Mouse (Mus musculus) left cerebral cortex, postnatal 36 days (tissue): ENCODE results near the gene Sost. TPM values are rescaled to one million over a fixed set of nuclear protein-coding genes. Genes with fewer than 3 reads are reported as not detected.

ENCODE experiments used
- DNase-seq, 2 experiments: peaks; one replicate each; pipeline ENCODE4 v3.0.0; 2021 to 2022; ENCODE audit warnings: low spot score in 2 of 2, mixed read lengths in 1 of 2
- intact Hi-C: fragments of 180-260 bp; cut with DNase I; formaldehyde crosslinking; loops from one replicate; pipeline ENCODE4 v1.15.1; 2025
- total RNA-seq, 2 experiments: library from RNA; stranded (reverse); gene quantifications; 2 replicates each; pipeline ENCODE4 v1.2.3; 2021

The Sost gene
- total RNA-seq, 2 experiments from 2014 or later: 0.15 TPM; not detected in 1

GRCm38 (mm10) chr11:101984054-101985025, 17.5 kb upstream of the Sost start, which contains the start of gene Cfap97d1:
Cfap97d1 (plus strand) TSS chr11:101984279.
- peak; percentile 92 to 93 for DNase-seq
- intact Hi-C loops: no loop called here

DNA sequence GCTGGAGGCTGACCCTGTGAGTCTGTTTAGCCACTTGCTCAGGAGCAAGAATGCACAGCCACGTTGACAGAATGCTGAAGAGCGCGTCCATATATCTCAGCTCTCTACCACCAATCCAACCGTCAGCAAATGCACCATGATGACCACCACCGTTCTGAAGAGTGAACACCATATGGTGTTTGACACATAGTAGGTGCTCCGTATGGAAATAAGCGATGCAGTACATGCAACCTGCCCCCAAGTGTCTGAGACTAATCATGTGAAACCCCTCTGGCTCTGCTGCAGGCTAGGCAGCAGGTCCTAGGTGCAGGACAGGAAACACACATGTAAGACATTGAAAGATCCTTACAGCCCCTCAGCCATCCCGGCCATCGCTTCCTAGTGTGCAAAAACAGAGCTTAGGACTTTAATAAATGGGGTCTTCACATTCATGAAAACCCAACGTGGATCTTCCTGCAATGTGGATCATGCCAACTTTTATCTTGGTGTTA, 16.7 kb upstream of the Sost start:
- intact Hi-C loops: no loop called here
- DNase-seq: no peak

GRCm38 (mm10) chr11:101982981-101983411, 16.2 kb upstream of the Sost start:
- intact Hi-C loops: no loop called here
- DNase-seq: peak in 1 of 2 experiments; percentile 35

GRCm38 (mm10) chr11:101981850-101982249, 15.0 kb upstream of the Sost start:
- peak in 1 of 2 experiments; percentile 58 for DNase-seq
- intact Hi-C loops: no loop called here

- DNase-seq: no peak
- intact Hi-C loops: no loop called here
These were observed 13.9 kb upstream of the Sost start for GRCm38 (mm10) chr11:101980603-101981157.

DNA sequence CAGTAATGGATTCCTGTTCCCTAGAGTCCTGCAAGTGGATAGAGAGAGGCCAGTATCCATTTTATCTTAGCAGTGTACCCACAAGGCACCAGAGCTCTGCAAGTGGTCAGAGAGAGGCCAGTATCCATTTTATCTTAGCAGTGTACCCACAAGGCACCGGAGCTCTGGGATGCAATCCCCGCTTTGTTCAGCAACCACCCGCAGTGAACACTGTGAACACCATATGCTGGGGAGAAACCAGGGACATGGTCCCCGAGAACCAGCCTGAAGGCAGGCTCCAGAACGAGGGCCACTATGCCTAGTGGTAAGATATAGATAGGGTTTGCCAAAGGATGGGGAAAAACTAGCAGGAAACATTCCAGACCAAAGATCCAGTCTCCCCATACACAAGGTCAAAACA, 12.3 kb upstream of the Sost start:
- DNase-seq: no peak
- intact Hi-C loops: no loop called here

- DNase-seq: no peak
- intact Hi-C loops: no loop called here
These were observed 10.1 kb upstream of the Sost start for GRCm38 (mm10) chr11:101976949-101977348.

DNA sequence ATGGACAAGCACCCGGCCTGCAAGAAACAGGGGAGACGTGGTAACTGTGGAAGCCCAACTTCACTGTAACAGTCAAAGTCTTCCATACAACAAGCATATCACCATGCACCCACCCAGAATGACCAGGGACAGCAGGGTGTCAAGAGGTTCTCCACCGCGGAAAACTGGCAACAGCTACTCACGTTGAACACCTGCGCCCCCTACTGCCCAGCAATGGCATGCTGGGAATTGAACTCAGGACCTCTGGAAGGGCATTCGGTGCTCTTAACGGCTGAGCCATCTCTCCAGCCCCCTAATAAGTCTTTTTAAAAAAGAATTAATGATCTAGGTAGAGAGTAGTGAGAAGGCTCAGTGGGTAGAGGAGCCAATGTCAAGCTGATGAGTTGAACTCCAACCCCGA, 8.1 kb upstream of the Sost start:
- intact Hi-C loops: no loop called here
- no peak for DNase-seq

- no peak for DNase-seq
- intact Hi-C loops: no loop called here
These were observed 7.4 kb upstream of the Sost start for GRCm38 (mm10) chr11:101974181-101974580.

GRCm38 (mm10) chr11:101973496-101973895, 6.7 kb upstream of the Sost start:
- no peak for DNase-seq
- intact Hi-C loops: no loop called here

- intact Hi-C loops: no loop called here
- DNase-seq: no peak
These were observed 5.8 kb upstream of the Sost start for GRCm38 (mm10) chr11:101972651-101973050.

GRCm38 (mm10) chr11:101972097-101972496, 5.3 kb upstream of the Sost start:
- intact Hi-C loops: no loop called here

DNA sequence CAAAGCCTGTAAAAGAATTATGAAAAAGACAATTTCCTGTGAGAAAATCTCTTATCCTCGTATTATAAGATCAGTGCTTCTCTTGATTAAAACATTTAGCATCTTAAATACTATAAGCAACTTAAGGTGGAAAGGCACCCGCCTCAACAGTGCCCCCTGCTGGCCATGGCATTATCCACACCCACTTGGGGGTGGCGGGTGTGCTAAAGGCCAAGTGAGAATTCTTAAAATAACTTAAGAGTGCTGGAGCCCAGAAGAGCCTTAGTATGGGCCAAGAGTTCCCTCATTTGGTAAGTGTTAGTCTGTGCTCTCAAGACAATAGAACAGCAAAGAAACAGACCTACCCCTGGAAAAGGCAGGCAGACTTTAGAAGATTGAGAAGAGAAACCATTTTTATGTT, 4.6 kb upstream of the Sost start:
- intact Hi-C loops: no loop called here
- no peak for DNase-seq

More at GRCm38 (mm10) chr11:101972097-101972496, 5.3 kb upstream of the Sost start:
- no peak for DNase-seq

GRCm38 (mm10) chr11:101969835-101970234, 3.0 kb upstream of the Sost start:
- DNase-seq: no peak

GRCm38 (mm10) chr11:101968791-101969190, 2.0 kb upstream of the Sost start:
- intact Hi-C loops: loop anchor here (1.0 to 5.0 kb wide), 2 partner anchors 49 to 156 kb away; no protein-coding TSS in a partner anchor
- DNase-seq: peak; percentile 75 to 80

More at GRCm38 (mm10) chr11:101969835-101970234, 3.0 kb upstream of the Sost start:
- intact Hi-C loops: loop anchor here (1.0 to 5.0 kb wide), 2 partner anchors 51 to 158 kb away; no protein-coding TSS in a partner anchor

GRCm38 (mm10) chr11:101968311-101968710, 1.5 kb upstream of the Sost start:
- DNase-seq: no peak
- intact Hi-C loops: loop anchor here (5.0 kb wide), 1 partner anchor 156 kb away; no protein-coding TSS in a partner anchor

GRCm38 (mm10) chr11:101965553-101965952, 1.3 kb downstream of the Sost start:
- intact Hi-C loops: loop anchor here (5.0 kb wide), 1 partner anchor 153 kb away; no protein-coding TSS in a partner anchor
- DNase-seq: no peak

- DNase-seq: no peak
- intact Hi-C loops: loop anchor here (5.0 kb wide), 1 partner anchor 152 kb away; no protein-coding TSS in a partner anchor
These were observed 2.2 kb downstream of the Sost start for GRCm38 (mm10) chr11:101964647-101965046.

- intact Hi-C loops: no loop called here
- DNase-seq: no peak
These were observed 3.1 kb downstream of the Sost start for GRCm38 (mm10) chr11:101963473-101964291.
